Mouse (Mus musculus) liver, embryonic 11.5 days (tissue): ENCODE data around the gene Taf12. TPM values are rescaled to one million over a fixed set of nuclear protein-coding genes. Genes with fewer than 3 reads are reported as not detected.

Source experiments
- ATAC-seq: fragments of 200-750 bp; cut with Nextera tagmentation; replicated peaks from 2 replicates; pipeline ENCODE4 v1.8.0; 2017; ENCODE audit warnings: moderate number of reproducible peaks, mild to moderate bottlenecking, moderate TSS enrichment, moderate library complexity; ENCODE audit not compliant: low FRiP score
- DNase-seq: peaks from one replicate; pipeline ENCODE4 v3.0.0-alpha.2; 2017; ENCODE audit warnings: low spot score
- H3K27ac ChIP-seq: fragments of 300-500 bp; sonication (generic); 2 replicates; pipeline ENCODE4 v1.5.1; 2014; ENCODE audit warnings: mild to moderate bottlenecking, low read depth, low read length, control low read depth
- H3K27me3 ChIP-seq: fragments of 300-500 bp; sonication (generic); replicated peaks from 2 replicates; pipeline ENCODE4 v1.6.1; 2014; ENCODE audit warnings: low read length, mixed read lengths; ENCODE audit not compliant: control insufficient read depth, insufficient read depth
- H3K36me3 ChIP-seq: fragments of 300-500 bp; sonication (generic); 2 replicates; pipeline ENCODE4 v1.6.1; 2014; ENCODE audit warnings: mild to moderate bottlenecking, low read length, moderate library complexity, mixed read lengths; ENCODE audit not compliant: control insufficient read depth, insufficient read depth
- H3K4me1 ChIP-seq: fragments of 300-500 bp; sonication (generic); replicated peaks from 2 replicates; pipeline ENCODE4 v1.6.1; 2014; ENCODE audit warnings: low read length, mixed read lengths; ENCODE audit not compliant: control insufficient read depth, insufficient read depth
- H3K4me2 ChIP-seq: fragments of 300-500 bp; sonication (generic); 2 replicates; pipeline ENCODE4 v1.6.1; 2014; ENCODE audit warnings: mild to moderate bottlenecking, control low read depth, moderate library complexity
- H3K4me3 ChIP-seq: fragments of 300-500 bp; sonication (generic); 2 replicates; pipeline ENCODE4 v1.5.1; 2014; ENCODE audit warnings: low read depth, low read length, control low read depth
- H3K9ac ChIP-seq: fragments of 300-500 bp; sonication (generic); 2 replicates; pipeline ENCODE4 v1.6.1; 2014; ENCODE audit warnings: low read depth, low read length, control low read depth
- H3K9me3 ChIP-seq: fragments of 300-500 bp; sonication (generic); 2 replicates; pipeline ENCODE4 v1.6.1; 2016; ENCODE audit warnings: low read length, inconsistent platforms, mixed read lengths; ENCODE audit not compliant: control insufficient read depth
- WGBS: fragments of 180-500 bp; shearing (Covaris S2); extraction: QIAGEN DNeasy Blood & Tissue Kit; methylation state at CpG from one replicate; pipeline ENCODE4 v1.1.7; 2014; 5-methylcytosine and 5-hydroxymethylcytosine counted together
- polyA plus RNA-seq: library from polyadenylated mRNA; unstranded; fragments of >200 nt; fragmentation: Nextera tagmentation; extraction: Ambion mirVana; gene quantifications from 2 replicates; pipeline ENCODE4 v1.2.1, GENCODE M21; 2014

Taf12 gene
- polyA plus RNA-seq = 80.2 and 83.8 TPM in 2 replicates

- Histone ChIP-seq H3K4me2 (peak within 1 kb of the TSS; percentile 73), H3K9me3 (no peaks in the 10 kb centered on the region), H3K9ac (peak within 1 kb of the TSS; percentile 98), H3K4me3 (peak within 1 kb of the TSS; percentile 89), H3K4me1 (peaks cover 14% of the 10 kb centered on the region), H3K27ac (peak within 1 kb of the TSS; percentile 97), H3K36me3 (no peaks in the 10 kb centered on the region), H3K27me3 (no peaks in the 10 kb centered on the region)
- DNase-seq (peak; percentile 96), ATAC-seq (peak; percentile 81)
- under 1% methylated on average over 48 of the region's 48 CpGs for WGBS
Observed at GRCm38 (mm10) chr4:132274156-132274862, at the start of gene Taf12. TSS of gene Taf12 (plus strand) at chr4:132274375.

GRCm38 (mm10) chr4:132230422-132230821 lies 43.8 kb upstream of the Taf12 start:
- Histone ChIP-seq H3K9ac (no peak overlapping the region), H3K9me3 (no peaks in the 10 kb centered on the region), H3K27me3 (no peaks in the 10 kb centered on the region), H3K36me3 (peaks cover 58% of the 10 kb centered on the region), H3K4me2 (no peak overlapping the region), H3K27ac (no peak overlapping the region), H3K4me1 (no peaks in the 10 kb centered on the region), H3K4me3 (no peak overlapping the region)
- ATAC-seq (no peak), DNase-seq (no peak)
- WGBS = 78% methylated on average over 5 of the region's 5 CpGs

DNA sequence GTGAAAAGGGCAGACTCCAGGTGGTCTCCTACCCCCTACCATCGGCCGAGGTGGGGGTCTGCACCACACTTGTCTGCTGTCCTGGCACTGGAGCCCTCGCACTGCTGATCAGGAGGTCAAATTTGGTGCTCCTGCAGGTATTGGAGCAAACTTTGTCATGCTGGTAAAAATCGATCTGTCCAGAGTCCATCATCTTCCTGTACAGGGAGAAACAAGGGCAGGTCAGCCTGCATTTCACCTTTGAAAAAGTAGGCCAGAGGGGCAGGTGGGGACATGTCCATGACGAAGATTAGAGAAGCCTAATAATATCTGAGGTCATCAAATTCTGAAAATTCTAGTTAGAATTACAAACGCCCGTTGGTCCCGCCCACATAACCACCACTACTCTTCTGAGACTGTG lies 39.5 kb upstream of the Taf12 start:
- no peaks in the 10 kb centered on the region for H3K9me3 ChIP-seq
- no peaks in the 10 kb centered on the region for H3K4me1 ChIP-seq
- peaks cover 52% of the 10 kb centered on the region for H3K36me3 ChIP-seq
- no peak overlapping the region for H3K9ac ChIP-seq
- no peaks in the 10 kb centered on the region for H3K27me3 ChIP-seq
- H3K4me2 ChIP-seq = no peak overlapping the region
- H3K4me3 ChIP-seq = no peak overlapping the region
- 88% methylated on average over 8 of the region's 8 CpGs for WGBS
- DNase-seq (no peak), ATAC-seq (no peak)
- H3K27ac ChIP-seq = no peak overlapping the region

DNA sequence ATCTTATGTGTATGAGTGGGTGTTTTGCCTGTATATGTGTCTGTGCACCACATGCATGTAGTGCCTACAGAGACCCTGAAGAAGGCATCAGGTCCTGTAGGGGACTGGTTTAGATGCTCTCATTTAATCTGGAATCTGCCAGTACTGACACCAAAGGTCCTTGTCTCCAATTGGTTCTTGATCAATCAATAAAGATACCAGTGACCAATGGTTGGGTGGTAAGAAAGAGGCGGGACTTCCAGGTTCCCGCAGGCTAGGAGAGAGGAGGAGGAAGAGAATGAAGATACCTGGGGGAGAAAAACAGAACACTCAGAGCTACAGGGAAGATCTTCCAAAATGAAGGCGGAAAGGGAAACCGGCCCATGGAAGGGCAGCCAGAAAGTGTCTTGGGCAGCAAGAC lies 35.8 kb upstream of the Taf12 start:
- Histone ChIP-seq H3K4me1 (peaks cover 6% of the 10 kb centered on the region; the same call in 1 of the 2 replicates), H3K4me2 (no peak overlapping the region), H3K27me3 (no peaks in the 10 kb centered on the region), H3K9ac (no peak overlapping the region), H3K36me3 (peaks cover 46% of the 10 kb centered on the region), H3K4me3 (no peak overlapping the region), H3K27ac (no peak overlapping the region), H3K9me3 (no peaks in the 10 kb centered on the region)
- 84% methylated on average over 4 of the region's 4 CpGs for WGBS
- no peak for ATAC-seq
- no peak for DNase-seq

- Histone ChIP-seq H3K4me3 (no peak overlapping the region), H3K4me1 (peaks cover 6% of the 10 kb centered on the region; the same call in 1 of the 2 replicates), H3K36me3 (peaks cover 41% of the 10 kb centered on the region)
Observed at GRCm38 (mm10) chr4:132240367-132240766, 33.8 kb upstream of the Taf12 start.

DNA sequence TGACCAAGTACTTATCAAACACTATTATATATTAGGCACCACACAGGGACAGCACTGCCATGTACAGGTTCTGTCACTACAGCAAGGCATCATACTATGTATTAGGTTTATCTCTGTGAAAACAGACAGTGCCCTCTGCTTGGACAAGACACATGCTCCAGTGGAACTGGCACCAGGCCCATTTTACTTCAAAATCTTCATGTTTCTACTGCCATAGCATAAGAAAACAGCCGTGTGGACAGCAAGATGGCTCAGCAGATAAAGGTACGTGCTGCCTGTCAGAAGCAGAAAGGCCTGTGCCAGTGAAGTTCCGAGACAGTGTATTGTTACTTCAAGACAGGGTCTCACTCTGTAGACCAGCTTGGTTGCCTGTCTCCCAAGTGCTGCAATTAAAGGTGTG lies 33.0 kb upstream of the Taf12 start:
- 45% methylated on average over 3 of the region's 3 CpGs for whole genome bisulfite sequencing
- no peaks in the 10 kb centered on the region for H3K27me3 ChIP-seq
- H3K36me3 ChIP-seq = peaks cover 39% of the 10 kb centered on the region
- no peak for DNase-seq
- H3K4me2 ChIP-seq = no peak overlapping the region
- peak; percentile 46; the same call in 1 of the 2 replicates for ATAC-seq
- 0 out of 2 replicates have a peak overlapping the region, but pooled peaks have one; percentile 42 for H3K27ac ChIP-seq
- H3K4me3 ChIP-seq = no peak overlapping the region
- no peaks in the 10 kb centered on the region for H3K9me3 ChIP-seq
- H3K9ac ChIP-seq = 0 out of 2 replicates have a peak overlapping the region, but pooled peaks have one; percentile 3
- peaks cover 11% of the 10 kb centered on the region; the same call in 1 of the 2 replicates for H3K4me1 ChIP-seq

More at GRCm38 (mm10) chr4:132240367-132240766, 33.8 kb upstream of the Taf12 start:
- Histone ChIP-seq H3K27me3 (no peaks in the 10 kb centered on the region), H3K27ac (no peak overlapping the region), H3K9ac (no peak overlapping the region), H3K9me3 (no peaks in the 10 kb centered on the region), H3K4me2 (no peak overlapping the region)
- ATAC-seq (no peak), DNase-seq (no peak)
- WGBS = 38% methylated on average over 3 of the region's 3 CpGs

DNA sequence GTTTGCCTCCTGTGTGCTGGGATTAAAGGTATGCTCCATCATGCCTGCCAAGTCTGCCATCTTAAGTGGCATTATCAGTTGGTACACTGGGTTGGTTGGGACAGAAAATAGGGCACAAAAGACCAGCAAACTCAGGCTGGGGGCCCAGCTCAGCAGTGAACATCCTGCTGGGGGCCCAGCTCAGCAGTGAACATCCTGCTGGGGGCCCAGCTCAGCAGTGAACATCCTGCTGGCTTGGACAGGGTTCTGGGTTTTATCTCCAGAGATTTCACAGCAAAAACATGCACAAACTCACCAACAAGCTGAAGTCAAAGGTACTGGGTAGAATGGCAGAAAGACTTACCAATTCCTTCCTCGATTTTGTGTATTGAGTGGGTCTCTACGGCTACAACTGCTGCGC lies 28.5 kb upstream of the Taf12 start:
- Histone ChIP-seq H3K9ac (no peak overlapping the region), H3K4me3 (no peak overlapping the region), H3K27ac (0 out of 2 replicates have a peak overlapping the region, but pooled peaks have one; percentile 11), H3K36me3 (peaks cover 32% of the 10 kb centered on the region), H3K4me1 (peaks cover 14% of the 10 kb centered on the region; the same call in 1 of the 2 replicates), H3K9me3 (no peaks in the 10 kb centered on the region), H3K4me2 (no peak overlapping the region), H3K27me3 (no peaks in the 10 kb centered on the region)
- ATAC-seq (no peak), DNase-seq (no peak)
- WGBS = 76% methylated on average over 3 of the region's 3 CpGs

- H3K9ac ChIP-seq = no peak overlapping the region
- DNase-seq (no peak), ATAC-seq (peak; percentile 57)
- no peak overlapping the region for H3K27ac ChIP-seq
- H3K9me3 ChIP-seq = no peaks in the 10 kb centered on the region
- 0 out of 2 replicates have a peak, but pooled peaks cover 8% of the 10 kb centered on the region for H3K4me1 ChIP-seq
- 59% methylated on average over 5 of the region's 5 CpGs for WGBS
- H3K4me3 ChIP-seq = no peak overlapping the region
- peaks cover 29% of the 10 kb centered on the region for H3K36me3 ChIP-seq
- no peaks in the 10 kb centered on the region for H3K27me3 ChIP-seq
- no peak overlapping the region for H3K4me2 ChIP-seq
Observed at GRCm38 (mm10) chr4:132247451-132247997, 26.7 kb upstream of the Taf12 start.
